Mouse (Mus musculus): ENCODE results near the gene Adam12.

DNA sequence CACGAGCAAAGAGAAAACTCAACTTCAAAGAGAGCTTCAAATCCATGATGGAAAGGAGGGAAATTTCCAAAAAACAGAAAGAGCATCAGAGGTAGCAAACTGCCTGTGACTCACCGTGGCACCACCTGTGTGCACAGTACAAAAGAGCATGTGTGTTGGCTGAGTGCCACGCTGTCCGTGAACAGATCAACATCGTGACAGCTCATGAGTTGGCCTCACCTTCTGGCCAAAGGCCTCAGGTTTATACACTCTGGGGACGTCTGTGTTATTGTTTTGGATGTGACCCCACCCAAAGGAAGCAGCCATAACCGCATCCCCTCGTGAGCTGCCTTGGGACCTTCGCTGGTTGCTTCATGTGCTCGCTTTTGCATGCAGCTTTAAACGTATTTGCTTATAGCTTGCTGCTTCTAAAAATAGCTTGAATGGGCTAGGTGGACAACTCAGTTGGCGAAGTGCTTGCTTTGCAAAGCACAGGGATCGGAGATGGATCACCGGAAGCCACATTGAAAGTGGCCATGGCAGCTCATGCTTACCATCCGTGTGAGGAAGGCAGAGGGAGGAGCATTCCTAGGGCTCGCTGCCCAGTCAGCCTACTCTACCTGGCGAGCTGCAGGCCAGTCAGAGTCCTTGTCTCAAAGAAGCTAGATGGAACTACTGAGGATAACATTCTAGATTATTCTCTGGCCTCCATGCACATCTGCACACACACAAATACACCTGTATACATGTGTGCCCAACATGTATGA, 151.8 kb downstream of the Adam12 start:
- TF ChIP-seq EP300 (IDR thresholded peaks at IDR 0.05; ENCODE audit: low read depth) (no peak), CTCF (IDR thresholded peaks at IDR 0.05; ENCODE audit: low read depth) (no peak)
